Mouse (Mus musculus) lung, postnatal 4 days (tissue): Measurements from ENCODE around the gene Pcgf3.

Experiments
- DNase-seq, 2 experiments: peaks; one replicate each; pipeline ENCODE4 v3.0.0; 2021

The Pcgf3 gene

GRCm38 (mm10) chr5:108461082-108462065 is at the start of gene Pcgf3:
Gene Pcgf3, plus strand, starts transcription at chr5:108461232.
- DNase-seq, result peak; percentile 98 to 99

- DNase-seq, result no peak
Observed at GRCm38 (mm10) chr5:108414711-108415110, 46.3 kb upstream of the Pcgf3 start.

GRCm38 (mm10) chr5:108422741-108423140 is 38.3 kb upstream of the Pcgf3 start:
- no peak for DNase-seq

GRCm38 (mm10) chr5:108423427-108423826 is 37.6 kb upstream of the Pcgf3 start:
- no peak for DNase-seq

GRCm38 (mm10) chr5:108427186-108427585 is 33.8 kb upstream of the Pcgf3 start:
- DNase-seq, result peak in 1 of 2 experiments; percentile 64

DNA sequence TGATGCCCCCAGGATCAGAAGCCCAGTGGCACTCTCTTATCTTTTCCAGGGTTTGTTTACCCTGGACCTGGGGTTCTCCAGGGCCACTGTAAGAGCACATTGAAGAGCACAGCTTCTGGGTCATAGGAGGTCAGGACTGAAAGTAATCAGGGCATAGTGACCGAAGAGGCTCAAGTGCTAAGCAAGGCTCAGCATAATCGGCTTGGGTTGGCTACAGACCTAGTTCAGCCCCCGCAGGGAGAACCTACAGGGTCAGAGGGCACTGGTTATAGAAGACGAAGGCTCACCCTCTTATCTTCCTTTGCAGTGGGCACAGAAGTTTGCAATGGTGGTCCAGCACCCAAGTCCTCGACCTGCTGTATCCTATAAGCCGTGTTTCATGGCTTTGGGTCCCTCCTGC is 29.8 kb upstream of the Pcgf3 start:
- no peak for DNase-seq

GRCm38 (mm10) chr5:108433804-108434587 is 27.0 kb upstream of the Pcgf3 start, which contains the start of gene Atp5k:
Gene Atp5k, minus strand, starts transcription at chr5:108434448.
- peak; percentile 92 to 96 for DNase-seq

DNA sequence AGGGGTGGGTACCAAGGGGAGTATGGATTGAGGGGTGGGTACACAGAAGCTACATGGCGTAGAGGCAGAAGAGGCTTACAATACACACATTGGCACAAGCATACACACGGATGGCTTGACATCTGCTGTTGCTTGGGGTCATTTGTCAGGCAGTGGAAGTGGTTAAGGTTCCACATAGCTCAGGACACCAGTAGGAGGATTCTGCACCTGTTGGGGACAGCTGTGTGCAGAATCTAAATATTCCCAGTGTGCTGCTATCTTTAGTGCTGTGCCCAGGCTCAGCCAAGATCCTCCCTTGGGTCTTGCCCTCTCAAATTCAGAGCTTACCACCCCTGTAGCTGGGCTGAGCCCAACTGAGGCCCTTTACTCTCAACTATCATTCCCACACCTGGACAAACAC is 24.9 kb upstream of the Pcgf3 start:
- no peak for DNase-seq

GRCm38 (mm10) chr5:108446973-108447372 is 14.1 kb upstream of the Pcgf3 start:
- DNase-seq, result peak in 1 of 2 experiments; percentile 34

DNA sequence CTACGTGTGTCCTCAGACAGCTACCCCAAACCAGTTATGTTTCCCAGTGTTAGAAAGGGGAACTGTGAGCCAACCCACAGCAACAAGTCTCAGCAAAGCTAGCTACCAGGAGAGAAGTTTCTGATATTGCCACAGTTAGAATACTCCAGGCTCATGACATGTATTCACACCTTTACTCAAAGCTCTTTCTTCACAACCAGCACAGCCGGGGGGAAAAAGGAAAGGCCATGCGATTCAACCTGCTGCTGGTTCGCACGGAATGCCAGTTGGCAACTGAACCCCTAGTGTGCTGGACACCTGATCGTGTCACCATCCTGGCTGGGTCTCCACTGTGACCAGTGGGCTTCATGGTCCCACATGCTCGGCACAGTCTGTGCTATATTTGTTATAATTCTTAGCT is 13.2 kb upstream of the Pcgf3 start:
- DNase-seq, result no peak

- DNase-seq, result peak; percentile 80 to 85
Observed at GRCm38 (mm10) chr5:108448785-108449668, 12.0 kb upstream of the Pcgf3 start, which contains the start of gene Mfsd7a. Gene Mfsd7a, minus strand, starts transcription at chr5:108448891.

DNA sequence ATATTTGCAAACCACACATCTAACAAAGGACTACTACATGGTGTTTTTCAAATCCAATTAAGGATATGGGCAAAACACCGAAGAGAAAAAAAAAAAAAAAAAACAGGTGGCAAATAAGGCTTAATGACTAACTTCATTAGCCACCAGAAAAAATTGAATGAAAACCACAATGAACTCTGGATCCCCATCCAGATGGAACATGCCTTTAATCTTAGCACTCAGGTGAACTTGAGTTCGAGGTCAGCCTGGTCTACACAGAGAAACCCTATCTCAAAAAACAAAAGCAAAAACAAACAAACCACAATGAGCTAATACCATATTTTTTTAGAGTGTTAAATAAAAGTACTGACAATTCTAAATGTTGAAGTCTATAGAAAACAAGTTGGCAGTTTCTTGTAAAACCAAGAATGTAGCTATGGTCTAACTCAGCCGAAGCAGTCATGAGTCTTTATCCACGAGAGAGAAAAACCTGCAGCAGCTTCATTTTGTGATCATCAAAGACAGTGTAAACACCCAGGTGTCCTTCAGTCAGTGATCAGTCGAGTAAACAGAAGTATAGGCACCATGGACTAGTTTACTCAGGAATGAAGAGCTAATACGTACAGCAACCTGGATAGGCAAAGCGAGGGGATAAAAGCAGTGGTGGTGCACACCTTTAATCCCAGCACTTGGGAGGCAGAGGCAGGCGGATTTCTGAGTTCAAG is 10.0 kb upstream of the Pcgf3 start:
- no peak for DNase-seq

GRCm38 (mm10) chr5:108451611-108452010 is 9.4 kb upstream of the Pcgf3 start:
- DNase-seq, result no peak

GRCm38 (mm10) chr5:108452422-108452821 is 8.6 kb upstream of the Pcgf3 start:
- DNase-seq, result no peak

DNA sequence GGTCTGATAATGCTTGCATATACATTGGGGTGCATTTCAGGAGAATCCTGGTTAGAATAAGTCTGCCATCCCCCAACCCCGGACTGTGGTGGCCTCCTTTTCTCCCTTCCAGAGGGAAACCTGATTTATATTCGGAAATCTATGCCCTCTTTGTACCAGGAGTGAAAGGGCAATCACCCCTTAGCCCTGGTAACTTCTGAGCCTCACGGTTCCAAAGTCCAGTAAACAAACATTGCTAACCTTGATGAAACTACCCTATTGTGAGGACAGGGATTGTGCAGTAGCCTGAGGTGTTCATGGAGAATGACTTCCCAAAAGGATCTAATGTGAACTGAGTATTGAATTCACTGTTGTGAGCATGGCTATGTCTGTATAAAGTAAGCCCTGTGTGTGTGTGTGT is 6.9 kb upstream of the Pcgf3 start:
- DNase-seq, result no peak

DNA sequence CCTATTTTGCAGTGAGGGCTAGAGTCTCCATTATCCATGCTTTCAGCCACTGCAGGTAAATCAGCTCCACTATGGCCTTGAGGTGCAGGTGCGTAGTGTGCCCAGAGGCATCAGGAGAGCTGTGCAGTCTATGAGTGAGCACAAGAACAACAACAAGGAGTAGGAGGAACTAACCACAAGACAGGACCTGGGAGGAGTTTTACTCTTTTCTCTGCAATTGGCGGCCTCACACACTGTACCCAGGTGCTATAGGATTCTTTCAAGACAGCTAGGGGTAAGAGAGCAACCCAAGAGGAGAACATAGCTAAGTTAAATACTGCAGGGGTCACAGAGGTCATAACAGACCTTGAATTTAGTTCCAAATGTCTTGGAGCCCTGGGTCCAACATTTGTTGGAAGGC is 2.3 kb upstream of the Pcgf3 start:
- no peak for DNase-seq

GRCm38 (mm10) chr5:108460461-108460860 is 571 bp upstream of the Pcgf3 start:
- no peak for DNase-seq

GRCm38 (mm10) chr5:108462446-108462845 is 1.4 kb downstream of the Pcgf3 start:
- no peak for DNase-seq

DNA sequence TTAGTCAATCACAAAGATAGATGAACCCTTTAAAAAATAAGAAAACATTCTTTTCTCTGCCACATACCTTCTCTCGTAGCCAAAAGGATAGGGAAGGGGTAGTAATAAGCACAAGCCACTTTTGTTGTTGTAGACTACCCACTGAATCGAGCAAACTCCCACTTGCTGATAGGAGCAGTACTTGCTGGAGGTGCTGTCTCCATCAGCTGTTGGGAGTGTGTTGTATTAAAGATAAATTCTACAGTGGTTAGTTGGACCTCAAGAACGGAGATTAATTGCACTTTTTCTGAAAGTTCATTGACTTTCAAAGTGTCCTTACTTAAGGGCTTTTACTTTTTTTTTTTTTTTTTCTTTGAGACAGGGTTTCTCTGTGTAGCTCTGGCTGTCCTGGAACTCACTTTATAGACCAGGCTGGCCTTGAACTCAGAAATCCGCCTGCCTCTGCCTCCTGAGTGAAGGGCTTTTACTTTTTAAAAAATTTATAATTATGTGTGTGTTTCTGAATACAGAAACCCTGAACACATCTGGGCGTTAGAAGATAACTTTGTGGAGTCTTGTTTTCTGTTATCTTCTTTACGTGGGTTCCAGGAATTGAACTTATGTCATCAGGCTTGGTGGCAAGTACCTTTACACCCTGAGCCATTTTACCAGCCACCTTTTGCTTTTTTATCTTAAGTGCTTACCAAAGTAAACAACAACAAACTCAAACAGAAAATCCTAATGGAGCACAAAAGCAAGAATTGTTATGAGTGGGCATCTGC is 4.3 kb downstream of the Pcgf3 start:
- DNase-seq, result no peak

DNA sequence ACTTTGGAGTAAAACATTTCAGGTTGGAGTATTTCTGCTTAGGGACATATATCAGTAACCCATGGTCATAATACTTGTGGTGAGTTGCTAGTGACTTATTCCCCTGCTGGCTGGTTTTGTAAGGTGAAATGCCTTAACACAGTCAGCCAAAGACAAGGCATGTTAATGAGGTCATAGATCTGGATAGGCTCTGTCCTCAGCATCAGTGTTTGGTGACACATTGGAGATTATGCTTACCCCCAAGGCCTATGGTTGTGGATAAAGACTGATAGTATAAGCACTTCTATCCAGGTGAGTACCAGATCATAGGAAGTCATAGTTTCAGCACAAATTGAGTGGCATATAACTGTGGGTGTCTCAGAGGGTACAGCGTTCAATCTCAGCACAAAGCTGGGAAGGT is 5.6 kb downstream of the Pcgf3 start:
- no peak for DNase-seq

DNA sequence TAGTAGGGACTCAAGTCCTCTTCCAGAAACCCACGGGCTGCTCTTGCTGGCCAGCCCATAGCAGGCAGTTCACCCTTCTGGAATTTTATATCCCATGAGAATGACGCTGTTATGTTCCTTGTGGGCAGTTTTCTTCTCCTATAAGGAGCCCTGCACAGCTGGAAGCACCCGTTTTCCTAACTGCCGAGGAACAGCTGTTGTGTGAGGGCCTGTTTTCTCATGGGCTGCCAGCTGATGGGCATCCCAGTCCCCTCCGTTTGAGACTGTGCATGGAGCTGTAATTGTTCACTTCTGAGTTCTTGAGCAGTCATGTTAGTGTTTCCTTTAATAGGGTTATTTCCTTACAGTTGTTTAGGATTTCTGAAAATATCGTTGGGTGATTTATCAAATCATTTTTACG is 8.6 kb downstream of the Pcgf3 start:
- DNase-seq, result peak in 1 of 2 experiments; percentile 27
